Mouse (Mus musculus): ENCODE measurements at regions not wholly inside any gene's neighbourhood (a gene's known extent, or its start where the extent isn't known, plus 50 kb on each side); places are given as distances from the start of the nearest gene placed in this dataset.
A peak's percentile ranks its signal among the peaks of the same experiment; 100 is the strongest.

- Histone ChIP-seq H3K27ac (no peak overlapping the region), H3K36me3 (no peaks in the 10 kb centered on the region), H3K4me1 (replicated peaks) (no peaks in the 10 kb centered on the region), H3K4me2 (no peak overlapping the region), H3K9me3 (no peaks in the 10 kb centered on the region), H3K9ac (replicated peaks) (no peak overlapping the region), H3K27me3 (no peaks in the 10 kb centered on the region), H3K4me3 (replicated peaks) (no peak overlapping the region)
- 86% methylated on average over 8 of the region's 8 CpGs for WGBS
- ATAC-seq (ENCODE audit: insufficient number of reproducible peaks, insufficient read depth, low FRiP score, low TSS enrichment, low read depth): no peak
Measured at GRCm38 (mm10) chr12:39927014-39927413, 110.8 kb downstream of the Arl4a start.

- no peaks in the 10 kb centered on the region for H3K36me3 ChIP-seq
- ATAC-seq (ENCODE audit: insufficient number of reproducible peaks, insufficient read depth, low FRiP score, low TSS enrichment, low read depth): no peak
- H3K9me3 ChIP-seq: no peaks in the 10 kb centered on the region
- H3K4me1 ChIP-seq (replicated peaks): peaks cover 5% of the 10 kb centered on the region; the same call in 1 of the 2 replicates
- 85% methylated on average over 3 of the region's 3 CpGs for WGBS
- no peak overlapping the region for H3K4me2 ChIP-seq
- no peak overlapping the region for H3K9ac ChIP-seq (replicated peaks)
- no peak overlapping the region for H3K27ac ChIP-seq
- H3K27me3 ChIP-seq: no peaks in the 10 kb centered on the region
- H3K4me3 ChIP-seq (replicated peaks): no peak overlapping the region
Measured at GRCm38 (mm10) chr12:39921481-39921880, 116.3 kb downstream of the Arl4a start.

GRCm38 (mm10) chr12:39920466-39920913 is 117.3 kb downstream of the Arl4a start:
- Histone ChIP-seq H3K9me3 (no peaks in the 10 kb centered on the region), H3K27ac (0 out of 2 replicates have a peak overlapping the region, but pooled peaks have one; percentile 17), H3K36me3 (no peaks in the 10 kb centered on the region), H3K27me3 (no peaks in the 10 kb centered on the region), H3K4me1 (replicated peaks) (peaks cover 5% of the 10 kb centered on the region; the same call in 1 of the 2 replicates), H3K4me2 (peak overlapping the region; percentile 19), H3K9ac (replicated peaks) (no peak overlapping the region), H3K4me3 (replicated peaks) (no peak overlapping the region)
- ATAC-seq (ENCODE audit: insufficient number of reproducible peaks, insufficient read depth, low FRiP score, low TSS enrichment, low read depth): no peak
- 18% methylated on average over 8 of the region's 8 CpGs for whole genome bisulfite sequencing

- ATAC-seq (ENCODE audit: insufficient number of reproducible peaks, insufficient read depth, low FRiP score, low TSS enrichment, low read depth): no peak
- H3K9ac ChIP-seq (replicated peaks): no peak overlapping the region
- no peak overlapping the region for H3K4me3 ChIP-seq (replicated peaks)
- H3K4me2 ChIP-seq: no peak overlapping the region
- H3K27me3 ChIP-seq: no peaks in the 10 kb centered on the region
- peaks cover 5% of the 10 kb centered on the region; the same call in 1 of the 2 replicates for H3K4me1 ChIP-seq (replicated peaks)
- WGBS: 75% methylated on average over 2 of the region's 2 CpGs
- H3K27ac ChIP-seq: no peak overlapping the region
- H3K36me3 ChIP-seq: no peaks in the 10 kb centered on the region
- no peaks in the 10 kb centered on the region for H3K9me3 ChIP-seq
Measured at GRCm38 (mm10) chr12:39919909-39920308, 117.9 kb downstream of the Arl4a start.

- H3K9ac ChIP-seq (replicated peaks): no peak overlapping the region
- no peak overlapping the region for H3K27ac ChIP-seq
- H3K4me1 ChIP-seq (replicated peaks): no peaks in the 10 kb centered on the region
- no peak overlapping the region for H3K4me3 ChIP-seq (replicated peaks)
- WGBS: 69% methylated on average over 5 of the region's 5 CpGs
- H3K9me3 ChIP-seq: no peaks in the 10 kb centered on the region
- H3K36me3 ChIP-seq: no peaks in the 10 kb centered on the region
- no peak for ATAC-seq (ENCODE audit: insufficient number of reproducible peaks, insufficient read depth, low FRiP score, low TSS enrichment, low read depth)
- no peak overlapping the region for H3K4me2 ChIP-seq
- H3K27me3 ChIP-seq: no peaks in the 10 kb centered on the region
Measured at GRCm38 (mm10) chr12:39888493-39888892, 149.3 kb downstream of the Arl4a start.

GRCm38 (mm10) chr12:39885366-39885765 is 152.5 kb downstream of the Arl4a start:
- no peak overlapping the region for H3K27ac ChIP-seq
- H3K4me3 ChIP-seq (replicated peaks): no peak overlapping the region
- H3K4me1 ChIP-seq (replicated peaks): no peaks in the 10 kb centered on the region
- WGBS: 20% methylated on average over 3 of the region's 3 CpGs
- no peak for ATAC-seq (ENCODE audit: insufficient number of reproducible peaks, insufficient read depth, low FRiP score, low TSS enrichment, low read depth)
- no peaks in the 10 kb centered on the region for H3K36me3 ChIP-seq
- H3K4me2 ChIP-seq: no peak overlapping the region
- H3K9ac ChIP-seq (replicated peaks): no peak overlapping the region
- H3K27me3 ChIP-seq: no peaks in the 10 kb centered on the region
- no peaks in the 10 kb centered on the region for H3K9me3 ChIP-seq

- WGBS: 68% methylated on average over 1 of the region's 1 CpGs
- Histone ChIP-seq H3K9me3 (no peaks in the 10 kb centered on the region), H3K9ac (replicated peaks) (no peak overlapping the region)
Measured at GRCm38 (mm10) chr12:39880309-39880708, 157.5 kb downstream of the Arl4a start.

GRCm38 (mm10) chr12:39873917-39874316 is 163.9 kb downstream of the Arl4a start:
- no peak for ATAC-seq (ENCODE audit: insufficient number of reproducible peaks, insufficient read depth, low FRiP score, low TSS enrichment, low read depth)
- H3K27me3 ChIP-seq: no peaks in the 10 kb centered on the region
- H3K9me3 ChIP-seq: no peaks in the 10 kb centered on the region
- H3K4me3 ChIP-seq (replicated peaks): no peak overlapping the region
- 58% methylated on average over 6 of the region's 6 CpGs for WGBS
- no peak overlapping the region for H3K27ac ChIP-seq
- no peaks in the 10 kb centered on the region for H3K4me1 ChIP-seq (replicated peaks)
- H3K36me3 ChIP-seq: no peaks in the 10 kb centered on the region
- no peak overlapping the region for H3K9ac ChIP-seq (replicated peaks)
- no peak overlapping the region for H3K4me2 ChIP-seq

More at GRCm38 (mm10) chr12:39880309-39880708, 157.5 kb downstream of the Arl4a start:
- Histone ChIP-seq H3K27ac (no peak overlapping the region), H3K36me3 (no peaks in the 10 kb centered on the region), H3K27me3 (no peaks in the 10 kb centered on the region), H3K4me1 (replicated peaks) (no peaks in the 10 kb centered on the region), H3K4me2 (no peak overlapping the region), H3K4me3 (replicated peaks) (no peak overlapping the region)
- no peak for ATAC-seq (ENCODE audit: insufficient number of reproducible peaks, insufficient read depth, low FRiP score, low TSS enrichment, low read depth)

DNA sequence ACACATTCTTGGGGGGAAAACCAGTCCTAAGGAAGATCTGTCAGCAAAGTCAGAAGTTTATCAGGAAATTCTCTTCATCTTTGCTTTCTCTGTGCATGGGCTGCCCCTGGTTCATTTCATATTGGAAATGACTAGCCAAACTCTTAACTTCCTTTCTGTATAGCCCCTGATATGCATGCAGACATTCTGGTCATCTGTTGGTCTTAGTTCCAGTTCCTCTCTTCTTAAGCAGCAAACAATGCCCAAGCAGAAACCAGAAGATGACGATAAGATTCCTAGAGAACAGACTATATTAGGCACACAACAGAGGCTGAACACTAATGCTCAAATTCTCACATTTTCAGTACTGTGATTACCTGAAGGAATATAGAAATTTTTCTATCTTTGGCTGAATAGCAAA is 176.0 kb downstream of the Arl4a start:
- H3K9ac ChIP-seq (replicated peaks): no peak overlapping the region
- H3K27me3 ChIP-seq: no peaks in the 10 kb centered on the region
- H3K36me3 ChIP-seq: no peaks in the 10 kb centered on the region
- H3K4me1 ChIP-seq (replicated peaks): no peaks in the 10 kb centered on the region
- no peak overlapping the region for H3K4me2 ChIP-seq
- ATAC-seq (ENCODE audit: insufficient number of reproducible peaks, insufficient read depth, low FRiP score, low TSS enrichment, low read depth): no peak
- no peak overlapping the region for H3K4me3 ChIP-seq (replicated peaks)
- 81% methylated on average over 1 of the region's 1 CpGs for WGBS
- no peak overlapping the region for H3K27ac ChIP-seq
- H3K9me3 ChIP-seq: no peaks in the 10 kb centered on the region

DNA sequence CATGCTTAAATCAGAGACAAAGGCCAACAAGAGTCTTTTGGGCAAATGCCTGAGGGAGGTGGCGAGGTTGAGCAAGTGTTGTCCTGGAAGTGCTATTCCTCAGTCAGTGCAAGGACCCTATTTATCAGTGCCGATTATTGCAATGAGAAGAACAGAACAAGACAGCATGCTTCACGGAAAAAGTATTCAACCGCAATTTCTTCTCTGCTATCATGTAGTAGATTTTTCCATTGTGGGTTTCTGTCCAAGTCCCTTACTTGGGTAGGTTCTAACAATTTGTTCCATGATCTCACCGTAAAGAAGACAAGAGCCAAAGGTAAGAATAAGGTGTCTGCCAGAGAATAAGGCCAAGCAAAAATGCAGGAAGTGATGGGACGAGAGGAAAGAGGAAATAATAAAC is 186.2 kb downstream of the Arl4a start:
- ATAC-seq (ENCODE audit: insufficient number of reproducible peaks, insufficient read depth, low FRiP score, low TSS enrichment, low read depth): no peak
- Histone ChIP-seq H3K27me3 (no peaks in the 10 kb centered on the region), H3K27ac (no peak overlapping the region), H3K9ac (replicated peaks) (no peak overlapping the region), H3K9me3 (no peaks in the 10 kb centered on the region), H3K4me2 (no peak overlapping the region), H3K4me3 (replicated peaks) (no peak overlapping the region), H3K36me3 (no peaks in the 10 kb centered on the region), H3K4me1 (replicated peaks) (no peaks in the 10 kb centered on the region)
- WGBS: 87% methylated on average over 6 of the region's 6 CpGs

DNA sequence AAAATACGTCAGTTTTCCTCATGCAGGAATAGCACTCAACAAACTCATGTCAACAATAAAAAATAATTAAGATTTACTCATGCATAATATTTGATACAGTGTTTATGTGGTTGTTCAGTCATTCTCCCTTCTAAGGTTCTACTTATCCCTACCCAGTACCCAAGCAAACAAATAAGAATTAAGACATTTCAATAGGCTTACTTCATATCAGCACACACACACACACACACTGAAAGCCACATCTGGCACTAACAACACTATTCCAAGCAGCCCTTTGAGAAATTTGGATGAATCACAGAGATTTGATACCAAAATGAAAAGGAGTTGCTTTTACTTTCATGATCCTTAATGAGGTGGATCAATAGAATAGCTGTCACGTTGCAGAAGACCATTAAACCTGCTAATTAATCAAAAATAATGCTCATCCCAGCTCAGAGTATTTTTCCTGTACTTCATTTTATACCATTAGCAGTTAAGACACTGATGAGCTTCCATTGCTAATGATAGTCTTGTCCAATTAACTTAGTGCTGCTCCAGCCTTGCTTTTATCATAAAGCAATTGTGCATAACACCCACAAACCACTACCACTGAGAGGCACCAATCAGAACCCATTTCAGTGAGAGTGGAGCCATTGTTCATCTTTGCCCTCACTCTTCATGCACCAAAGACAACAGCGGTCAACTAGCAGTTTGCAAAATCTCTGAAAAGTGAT is 188.3 kb downstream of the Arl4a start:
- Histone ChIP-seq H3K4me2 (no peak overlapping the region), H3K9ac (replicated peaks) (no peak overlapping the region), H3K36me3 (no peaks in the 10 kb centered on the region), H3K27me3 (no peaks in the 10 kb centered on the region), H3K9me3 (no peaks in the 10 kb centered on the region), H3K4me3 (replicated peaks) (no peak overlapping the region), H3K4me1 (replicated peaks) (no peaks in the 10 kb centered on the region), H3K27ac (no peak overlapping the region)
- 80% methylated on average over 3 of the region's 3 CpGs for WGBS
- no peak for ATAC-seq (ENCODE audit: insufficient number of reproducible peaks, insufficient read depth, low FRiP score, low TSS enrichment, low read depth)

GRCm38 (mm10) chr12:39840615-39841014 is 197.2 kb downstream of the Arl4a start:
- Histone ChIP-seq H3K36me3 (no peaks in the 10 kb centered on the region), H3K27me3 (no peaks in the 10 kb centered on the region), H3K4me2 (no peak overlapping the region), H3K27ac (no peak overlapping the region), H3K9me3 (no peaks in the 10 kb centered on the region), H3K4me1 (replicated peaks) (no peaks in the 10 kb centered on the region), H3K9ac (replicated peaks) (no peak overlapping the region), H3K4me3 (replicated peaks) (no peak overlapping the region)
- WGBS: 91% methylated on average over 2 of the region's 2 CpGs
- ATAC-seq (ENCODE audit: insufficient number of reproducible peaks, insufficient read depth, low FRiP score, low TSS enrichment, low read depth): no peak
